Mouse (Mus musculus): ENCODE measurements around the gene Slco6d1. TPM values are rescaled to one million over a fixed set of nuclear protein-coding genes. Genes with fewer than 3 reads are reported as not detected.
"Not testable (repeated sequence)": the region's sequence is repeated elsewhere in the genome, so short reads cannot be mapped to it uniquely, and the experiment has no call there.

The Slco6d1 gene
- polyA plus RNA-seq (2015; fragmentation: Nextera tagmentation; extraction: Ambion mirVana): not detected in 2 replicates

- Histone ChIP-seq H3K4me2 (no peak within 1 kb of the TSS), H3K4me1 (no peaks in the 10 kb centered on the region), H3K27ac (replicated peaks) (no peak within 1 kb of the TSS), H3K36me3 (no peaks in the 10 kb centered on the region), H3K4me3 (no peak within 1 kb of the TSS), H3K9me3 (no peaks in the 10 kb centered on the region), H3K9ac (no peak within 1 kb of the TSS), H3K27me3 (replicated peaks) (no peaks in the 10 kb centered on the region)
- 68% methylated on average over 10 of the region's 10 CpGs for WGBS
- no peak for ATAC-seq (ENCODE audit: extremely low read depth, insufficient number of reproducible peaks, low FRiP score, low TSS enrichment)
Measured at GRCm38 (mm10) chr1:98420824-98421223, at the start of gene Slco6d1. Gene Slco6d1, plus strand, starts transcription at chr1:98421124.

- H3K4me2 ChIP-seq: no peak overlapping the region
- H3K27ac ChIP-seq (replicated peaks): no peak overlapping the region
- no peaks in the 10 kb centered on the region for H3K9me3 ChIP-seq
- no peak overlapping the region for H3K4me3 ChIP-seq
- H3K4me1 ChIP-seq: no peaks in the 10 kb centered on the region
- no peak for ATAC-seq (ENCODE audit: extremely low read depth, insufficient number of reproducible peaks, low FRiP score, low TSS enrichment)
- H3K36me3 ChIP-seq: no peaks in the 10 kb centered on the region
- H3K9ac ChIP-seq: no peak overlapping the region
- H3K27me3 ChIP-seq (replicated peaks): no peaks in the 10 kb centered on the region
Measured at GRCm38 (mm10) chr1:98392001-98392400, 28.9 kb upstream of the Slco6d1 start.

GRCm38 (mm10) chr1:98447929-98448328 lies 27.0 kb downstream of the Slco6d1 start:
- no peak for ATAC-seq (ENCODE audit: extremely low read depth, insufficient number of reproducible peaks, low FRiP score, low TSS enrichment)
- no peaks in the 10 kb centered on the region for H3K27me3 ChIP-seq (replicated peaks)
- WGBS: 69% methylated on average over 4 of the region's 4 CpGs
- no peak overlapping the region for H3K9ac ChIP-seq
- no peaks in the 10 kb centered on the region for H3K4me1 ChIP-seq
- H3K4me2 ChIP-seq: no peak overlapping the region
- H3K9me3 ChIP-seq: no peaks in the 10 kb centered on the region
- no peak overlapping the region for H3K27ac ChIP-seq (replicated peaks)
- H3K4me3 ChIP-seq: no peak overlapping the region
- H3K36me3 ChIP-seq: no peaks in the 10 kb centered on the region

- not testable (repeated sequence) for H3K4me3 ChIP-seq; H3K9me3 ChIP-seq; H3K9ac ChIP-seq; H3K36me3 ChIP-seq; H3K27ac ChIP-seq (replicated peaks); ATAC-seq (ENCODE audit: extremely low read depth, insufficient number of reproducible peaks, low FRiP score, low TSS enrichment); H3K4me2 ChIP-seq; H3K4me1 ChIP-seq; H3K27me3 ChIP-seq (replicated peaks)
- WGBS: 80% methylated on average over 8 of the region's 8 CpGs
Measured at GRCm38 (mm10) chr1:98459224-98459623, 38.3 kb downstream of the Slco6d1 start.

- not testable (repeated sequence) for H3K9me3 ChIP-seq; H3K36me3 ChIP-seq; H3K4me3 ChIP-seq; H3K27me3 ChIP-seq (replicated peaks); H3K9ac ChIP-seq; H3K4me1 ChIP-seq; ATAC-seq (ENCODE audit: extremely low read depth, insufficient number of reproducible peaks, low FRiP score, low TSS enrichment); H3K4me2 ChIP-seq; H3K27ac ChIP-seq (replicated peaks)
- 71% methylated on average over 1 of the region's 1 CpGs for WGBS
Measured at GRCm38 (mm10) chr1:98476381-98476780, 55.5 kb downstream of the Slco6d1 start.

- ATAC-seq (ENCODE audit: extremely low read depth, insufficient number of reproducible peaks, low FRiP score, low TSS enrichment): no peak
- no peaks in the 10 kb centered on the region for H3K9me3 ChIP-seq
- no peak overlapping the region for H3K27ac ChIP-seq (replicated peaks)
- H3K4me2 ChIP-seq: no peak overlapping the region
- H3K9ac ChIP-seq: no peak overlapping the region
- H3K27me3 ChIP-seq (replicated peaks): no peaks in the 10 kb centered on the region
- no peaks in the 10 kb centered on the region for H3K36me3 ChIP-seq
- 74% methylated on average over 2 of the region's 2 CpGs for WGBS
- H3K4me3 ChIP-seq: no peak overlapping the region
- H3K4me1 ChIP-seq: no peaks in the 10 kb centered on the region
Measured at GRCm38 (mm10) chr1:98479243-98479642, 58.3 kb downstream of the Slco6d1 start.

- 77% methylated on average over 2 of the region's 2 CpGs for WGBS
- H3K4me1 ChIP-seq: no peaks in the 10 kb centered on the region
- ATAC-seq (ENCODE audit: extremely low read depth, insufficient number of reproducible peaks, low FRiP score, low TSS enrichment): no peak
- no peak overlapping the region for H3K27ac ChIP-seq (replicated peaks)
- H3K27me3 ChIP-seq (replicated peaks): no peaks in the 10 kb centered on the region
- no peak overlapping the region for H3K4me2 ChIP-seq
- H3K9me3 ChIP-seq: no peaks in the 10 kb centered on the region
- no peak overlapping the region for H3K9ac ChIP-seq
- no peak overlapping the region for H3K4me3 ChIP-seq
- no peaks in the 10 kb centered on the region for H3K36me3 ChIP-seq
Measured at GRCm38 (mm10) chr1:98505982-98506381, 85.1 kb downstream of the Slco6d1 start.

- no peak overlapping the region for H3K4me3 ChIP-seq
- no peaks in the 10 kb centered on the region for H3K4me1 ChIP-seq
- no peak overlapping the region for H3K27ac ChIP-seq (replicated peaks)
- 71% methylated on average over 2 of the region's 2 CpGs for WGBS
- H3K9ac ChIP-seq: no peak overlapping the region
- no peaks in the 10 kb centered on the region for H3K36me3 ChIP-seq
- H3K4me2 ChIP-seq: no peak overlapping the region
- no peaks in the 10 kb centered on the region for H3K9me3 ChIP-seq
- no peaks in the 10 kb centered on the region for H3K27me3 ChIP-seq (replicated peaks)
- no peak for ATAC-seq (ENCODE audit: extremely low read depth, insufficient number of reproducible peaks, low FRiP score, low TSS enrichment)
Measured at GRCm38 (mm10) chr1:98522977-98523376, 102.1 kb downstream of the Slco6d1 start.

- H3K4me2 ChIP-seq: no peak overlapping the region
- no peaks in the 10 kb centered on the region for H3K9me3 ChIP-seq
- ATAC-seq (ENCODE audit: extremely low read depth, insufficient number of reproducible peaks, low FRiP score, low TSS enrichment): no peak
- no peaks in the 10 kb centered on the region for H3K4me1 ChIP-seq
- H3K27ac ChIP-seq (replicated peaks): no peak overlapping the region
- H3K27me3 ChIP-seq (replicated peaks): no peaks in the 10 kb centered on the region
- H3K36me3 ChIP-seq: no peaks in the 10 kb centered on the region
- no peak overlapping the region for H3K9ac ChIP-seq
- H3K4me3 ChIP-seq: no peak overlapping the region
Measured at GRCm38 (mm10) chr1:98523537-98523936, 102.6 kb downstream of the Slco6d1 start.

- not testable (repeated sequence) for H3K4me2 ChIP-seq; H3K27me3 ChIP-seq (replicated peaks); H3K4me1 ChIP-seq; ATAC-seq (ENCODE audit: extremely low read depth, insufficient number of reproducible peaks, low FRiP score, low TSS enrichment); H3K9me3 ChIP-seq; H3K27ac ChIP-seq (replicated peaks); H3K36me3 ChIP-seq; H3K9ac ChIP-seq; H3K4me3 ChIP-seq
- WGBS: 77% methylated on average over 2 of the region's 2 CpGs
Measured at GRCm38 (mm10) chr1:98528368-98528767, 107.4 kb downstream of the Slco6d1 start.

- H3K27ac ChIP-seq (replicated peaks): no peak overlapping the region
- no peaks in the 10 kb centered on the region for H3K36me3 ChIP-seq
- ATAC-seq (ENCODE audit: extremely low read depth, insufficient number of reproducible peaks, low FRiP score, low TSS enrichment): no peak
- H3K27me3 ChIP-seq (replicated peaks): no peaks in the 10 kb centered on the region
- H3K4me2 ChIP-seq: no peak overlapping the region
- no peaks in the 10 kb centered on the region for H3K4me1 ChIP-seq
- WGBS: 51% methylated on average over 2 of the region's 2 CpGs
- H3K9ac ChIP-seq: no peak overlapping the region
- no peaks in the 10 kb centered on the region for H3K9me3 ChIP-seq
- H3K4me3 ChIP-seq: no peak overlapping the region
Measured at GRCm38 (mm10) chr1:98545372-98545771, 124.4 kb downstream of the Slco6d1 start.

GRCm38 (mm10) chr1:98554388-98554787 lies 133.5 kb downstream of the Slco6d1 start:
- ATAC-seq (ENCODE audit: extremely low read depth, insufficient number of reproducible peaks, low FRiP score, low TSS enrichment): no peak
- no peak overlapping the region for H3K4me3 ChIP-seq
- no peaks in the 10 kb centered on the region for H3K36me3 ChIP-seq
- no peak overlapping the region for H3K9ac ChIP-seq
- no peaks in the 10 kb centered on the region for H3K4me1 ChIP-seq
- H3K9me3 ChIP-seq: no peaks in the 10 kb centered on the region
- 64% methylated on average over 2 of the region's 2 CpGs for WGBS
- no peak overlapping the region for H3K27ac ChIP-seq (replicated peaks)
- no peak overlapping the region for H3K4me2 ChIP-seq
- H3K27me3 ChIP-seq (replicated peaks): no peaks in the 10 kb centered on the region

- Histone ChIP-seq H3K36me3 (no peaks in the 10 kb centered on the region), H3K27me3 (replicated peaks) (no peaks in the 10 kb centered on the region), H3K9ac (no peak overlapping the region), H3K4me1 (no peaks in the 10 kb centered on the region), H3K27ac (replicated peaks) (no peak overlapping the region), H3K9me3 (no peaks in the 10 kb centered on the region), H3K4me3 (no peak overlapping the region), H3K4me2 (no peak overlapping the region)
- ATAC-seq (ENCODE audit: extremely low read depth, insufficient number of reproducible peaks, low FRiP score, low TSS enrichment): no peak
Measured at GRCm38 (mm10) chr1:98565701-98566100, 144.8 kb downstream of the Slco6d1 start.
